Mouse (Mus musculus) c-Kit-negative CD71-positive TER-119-positive erythroid progenitor cells, embryonic 14.5 days (primary cell): ENCODE measurements around the gene Blnk.

Experiments used
- DNase-seq: peaks from one replicate; pipeline ENCODE4 v3.0.0-alpha.2; 2013; ENCODE audit warnings: low read depth, low spot score

Blnk gene

GRCm38 (mm10) chr19:40994057-40994585 is at the start of gene Blnk:
TSS of gene Blnk (minus strand) at chr19:40994535.
- no peak for DNase-seq

- no peak for DNase-seq
These were observed 44.8 kb upstream of the Blnk start for GRCm38 (mm10) chr19:41039110-41039509.

DNA sequence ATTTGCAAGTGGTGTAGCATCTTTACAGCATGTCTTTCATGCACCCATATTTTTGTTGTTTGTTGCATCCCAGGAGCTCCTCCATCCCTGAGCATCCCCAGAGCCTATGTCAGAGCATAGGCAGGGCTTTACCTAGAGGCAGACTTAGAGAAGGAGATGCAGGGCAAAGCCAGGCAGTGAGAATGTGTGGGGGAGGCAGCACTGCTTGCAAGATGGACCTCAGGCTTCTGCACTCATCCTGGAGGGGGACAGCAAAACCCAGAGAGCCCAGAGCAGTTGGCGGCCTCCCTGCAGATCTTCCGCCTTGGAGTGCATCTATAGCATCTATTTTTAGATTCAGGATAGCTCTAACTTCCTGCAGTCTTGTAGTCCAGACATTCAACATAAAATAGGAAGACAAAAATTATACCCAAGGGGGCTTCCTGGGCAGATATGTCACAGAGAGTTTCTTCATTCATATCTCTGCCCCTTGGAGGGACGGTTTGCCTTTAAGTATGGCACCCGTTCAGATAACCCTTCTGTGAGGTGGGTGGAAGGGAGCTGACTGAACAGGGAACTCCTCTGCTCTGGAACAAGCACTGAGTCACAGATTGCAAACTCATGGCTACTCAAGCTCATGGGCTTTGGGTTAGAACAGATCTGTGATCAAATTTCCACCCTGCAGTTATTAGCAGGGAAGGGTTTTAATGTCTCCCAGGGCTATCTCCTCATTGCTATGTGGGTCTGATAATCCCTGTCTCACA is 41.6 kb upstream of the Blnk start:
- no peak for DNase-seq

DNA sequence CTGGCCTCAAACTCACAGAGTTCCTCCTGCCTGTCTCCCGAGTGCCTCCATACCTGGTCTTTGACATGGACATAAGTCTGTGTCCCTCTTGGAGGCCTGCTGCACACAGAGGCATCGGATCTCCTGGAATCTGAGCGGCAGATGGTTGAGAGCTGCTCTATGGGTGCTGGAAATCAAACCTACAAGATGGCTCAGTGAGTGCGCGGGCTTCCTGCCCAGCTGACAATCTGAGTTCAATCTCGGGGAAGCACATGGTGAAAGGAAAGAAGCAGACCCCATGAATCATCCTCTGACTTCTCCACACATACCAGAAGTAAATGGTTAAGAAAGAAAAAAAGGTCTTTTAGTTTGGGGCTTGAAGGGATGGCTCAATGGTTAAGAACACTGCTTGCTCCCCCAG is 37.5 kb upstream of the Blnk start:
- no peak for DNase-seq

DNA sequence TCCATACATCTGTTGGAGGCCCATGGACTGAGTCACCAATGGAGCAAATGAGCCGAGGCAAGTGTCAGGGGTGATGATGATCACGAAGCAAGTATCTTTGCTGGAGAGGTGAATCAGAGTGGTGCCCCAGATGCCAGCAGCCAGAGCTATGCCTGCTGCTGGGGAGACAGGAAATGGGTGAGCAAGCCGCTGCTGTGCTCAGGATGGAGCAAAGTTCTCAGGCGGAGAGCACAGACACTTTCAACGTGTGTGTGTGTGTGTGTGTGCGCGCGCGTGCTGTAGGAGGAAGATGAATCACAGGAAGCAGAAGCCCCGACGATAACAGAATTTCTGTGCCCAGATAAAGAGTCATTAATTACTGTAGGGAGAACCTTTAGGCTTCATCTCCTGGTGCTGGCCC is 36.7 kb upstream of the Blnk start:
- no peak for DNase-seq

DNA sequence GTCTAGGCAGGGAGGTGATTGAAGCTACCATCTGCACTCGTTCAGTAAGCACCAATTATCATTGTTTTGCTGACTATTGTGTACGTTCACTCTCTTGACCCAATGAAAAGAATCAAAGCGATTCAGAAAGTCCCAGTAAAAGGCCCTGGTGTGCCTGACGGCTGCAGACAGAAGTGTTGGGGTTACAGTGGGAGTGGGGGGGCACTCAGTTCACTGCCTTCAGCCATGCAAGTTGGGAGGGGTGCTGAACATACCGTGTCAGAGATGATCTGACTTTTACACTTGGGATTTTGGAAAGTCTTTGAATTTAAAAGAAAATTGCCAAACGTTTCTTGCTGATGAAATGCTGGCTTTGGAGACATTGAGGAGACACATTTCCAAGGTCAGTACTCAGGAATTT is 35.8 kb upstream of the Blnk start:
- DNase-seq, result no peak

GRCm38 (mm10) chr19:41029219-41029618 is 34.9 kb upstream of the Blnk start, which contains the start of gene Dntt:
TSS of gene Dntt (plus strand) at chr19:41029275.
- no peak for DNase-seq

DNA sequence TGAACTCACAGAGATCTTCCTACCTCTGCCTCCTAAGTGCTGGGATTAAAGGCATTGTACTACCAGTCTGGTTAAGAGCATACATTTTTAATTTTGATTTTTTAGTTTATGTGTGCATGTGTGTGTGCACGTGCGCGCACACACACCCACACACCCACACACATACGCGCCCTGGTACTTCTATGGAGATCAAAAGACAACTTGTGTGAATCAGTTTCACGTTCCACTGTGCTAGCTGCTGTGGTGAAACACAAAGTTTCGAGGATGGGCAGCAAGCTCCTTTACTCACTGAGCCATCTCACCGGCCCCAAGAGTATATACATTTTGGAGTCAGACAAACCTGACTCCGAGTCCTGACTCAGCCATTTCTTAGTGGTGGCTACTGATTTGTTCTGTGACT is 33.3 kb upstream of the Blnk start:
- no peak for DNase-seq

DNA sequence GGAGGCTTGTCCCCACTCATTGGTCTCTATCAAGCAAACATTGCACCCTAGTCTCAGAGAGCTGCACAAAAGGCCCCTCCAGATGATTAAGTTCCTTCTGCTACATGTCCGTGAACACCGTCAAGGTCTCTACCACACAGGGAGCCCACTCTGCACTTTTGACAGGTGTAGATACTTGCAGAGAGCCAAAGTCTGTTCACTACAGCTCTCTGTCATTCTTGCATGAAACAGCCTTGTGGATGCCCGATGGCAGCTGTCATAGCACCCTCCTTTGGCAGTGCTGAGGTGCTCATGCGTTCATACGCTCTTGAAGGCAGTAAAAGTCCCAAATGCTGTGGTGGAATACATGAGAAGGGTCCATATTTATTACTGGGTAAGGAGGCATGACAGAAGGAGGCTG is 32.7 kb upstream of the Blnk start:
- no peak for DNase-seq

GRCm38 (mm10) chr19:41026551-41026950 is 32.2 kb upstream of the Blnk start:
- DNase-seq, result no peak

GRCm38 (mm10) chr19:41022244-41022643 is 27.9 kb upstream of the Blnk start:
- DNase-seq, result no peak

GRCm38 (mm10) chr19:41020537-41020936 is 26.2 kb upstream of the Blnk start:
- no peak for DNase-seq

- no peak for DNase-seq
These were observed 24.9 kb upstream of the Blnk start for GRCm38 (mm10) chr19:41019164-41019675.

GRCm38 (mm10) chr19:41015951-41016716 is 21.8 kb upstream of the Blnk start:
- DNase-seq, result peak; percentile 26

DNA sequence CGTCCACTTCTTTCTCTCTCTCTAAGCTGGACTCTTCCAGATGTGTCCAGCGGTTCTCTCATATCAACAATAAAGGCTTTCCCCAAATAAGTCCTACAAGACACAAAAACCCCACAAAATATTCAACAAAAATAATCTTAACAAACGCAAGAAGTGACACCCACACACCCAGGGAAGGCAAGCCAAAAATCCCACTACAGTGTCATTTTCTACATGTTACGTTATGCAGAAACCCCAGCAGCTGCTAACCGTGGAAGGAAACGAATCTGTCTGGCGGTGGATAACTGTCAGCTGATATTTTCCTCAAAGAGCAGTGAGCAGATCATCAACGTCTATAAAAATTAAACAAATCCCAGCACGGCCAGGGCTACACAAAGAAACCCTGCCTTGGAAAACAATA is 19.7 kb upstream of the Blnk start:
- DNase-seq, result no peak

DNA sequence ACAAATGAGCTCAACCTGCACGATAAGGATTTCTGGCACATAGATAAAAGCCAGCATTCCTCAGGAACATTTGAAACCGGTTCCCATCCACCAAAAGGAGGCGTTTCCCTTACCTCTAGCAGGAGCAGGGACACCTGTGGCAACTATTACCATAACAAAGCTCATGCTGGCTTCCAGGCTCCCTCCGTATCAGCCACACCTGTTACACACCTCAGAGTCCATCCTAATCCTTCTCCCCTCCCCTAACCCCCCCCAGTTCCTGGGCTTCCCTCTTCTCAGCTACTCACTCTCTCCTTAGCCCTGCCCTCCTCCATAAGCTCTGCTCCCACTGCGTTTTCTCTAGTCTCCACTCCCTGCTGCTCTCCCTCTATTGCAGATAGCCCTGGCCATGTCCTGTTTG is 19.3 kb upstream of the Blnk start:
- no peak for DNase-seq

GRCm38 (mm10) chr19:41011676-41012075 is 17.3 kb upstream of the Blnk start:
- DNase-seq, result no peak

GRCm38 (mm10) chr19:41008674-41009395 is 14.5 kb upstream of the Blnk start:
- DNase-seq, result no peak

- DNase-seq, result no peak
These were observed 13.4 kb upstream of the Blnk start for GRCm38 (mm10) chr19:41007733-41008132.

GRCm38 (mm10) chr19:41007326-41007725 is 13.0 kb upstream of the Blnk start:
- no peak for DNase-seq

DNA sequence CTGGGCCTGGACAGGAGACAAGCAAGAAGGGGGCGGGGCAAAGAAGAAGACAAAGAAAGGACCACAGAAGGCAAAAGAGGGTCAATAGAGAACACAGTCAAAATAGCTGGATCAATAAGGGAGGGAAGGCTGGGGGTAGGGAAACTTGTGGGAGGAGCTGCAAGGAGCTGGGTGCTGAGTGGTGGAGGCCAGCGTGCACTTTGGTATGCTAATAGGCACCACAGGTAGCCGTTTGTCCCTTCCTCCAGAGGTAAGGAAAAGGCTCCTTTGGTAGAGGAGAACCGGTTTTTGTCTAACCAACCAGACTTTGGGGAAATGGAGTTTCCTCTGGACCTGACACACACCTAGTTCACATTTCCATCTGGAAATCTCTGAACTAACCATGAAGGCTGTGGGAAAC is 12.3 kb upstream of the Blnk start:
- no peak for DNase-seq
